Mouse (Mus musculus) lung, embryonic 15.5 days (tissue): ENCODE measurements around the gene Kif4. TPM values are rescaled to one million over a fixed set of nuclear protein-coding genes. Genes with fewer than 3 reads are reported as not detected.
A peak's percentile ranks its signal among the peaks of the same experiment; 100 is the strongest.

Experiments
- ATAC-seq: fragments of 200-750 bp; cut with Nextera tagmentation; 2 replicates; pipeline ENCODE4 v1.8.0; 2017; ENCODE audit warnings: moderate number of reproducible peaks, borderline replicate concordance; ENCODE audit not compliant: low FRiP score, low TSS enrichment; ENCODE audit errors: extremely low read depth
- H3K27ac ChIP-seq: fragments of 300-500 bp; sonication (generic); 2 replicates; pipeline ENCODE4 v1.5.1; 2015; ENCODE audit warnings: moderate library complexity, mild to moderate bottlenecking, inconsistent platforms
- H3K27me3 ChIP-seq: fragments of 300-500 bp; sonication (generic); 2 replicates; pipeline ENCODE4 v1.6.1; 2015; ENCODE audit warnings: inconsistent platforms
- H3K36me3 ChIP-seq: fragments of 300-500 bp; sonication (generic); 2 replicates; pipeline ENCODE4 v1.6.1; 2015; ENCODE audit warnings: inconsistent platforms
- H3K4me1 ChIP-seq: fragments of 300-500 bp; sonication (generic); 2 replicates; pipeline ENCODE4 v1.6.1; 2015; ENCODE audit warnings: inconsistent platforms
- H3K4me2 ChIP-seq: fragments of 300-500 bp; sonication (generic); 2 replicates; pipeline ENCODE4 v1.6.1; 2015; ENCODE audit warnings: inconsistent platforms, mild to moderate bottlenecking, moderate library complexity
- H3K4me3 ChIP-seq: fragments of 300-500 bp; sonication (generic); 2 replicates; pipeline ENCODE4 v1.5.1; 2015; ENCODE audit warnings: mild to moderate bottlenecking, inconsistent platforms
- H3K9ac ChIP-seq: fragments of 300-500 bp; sonication (generic); 2 replicates; pipeline ENCODE4 v1.6.1; 2015; ENCODE audit warnings: inconsistent platforms
- H3K9me3 ChIP-seq: fragments of 300-500 bp; sonication (generic); 2 replicates; pipeline ENCODE4 v1.6.1; 2016; ENCODE audit warnings: inconsistent platforms
- WGBS: fragments of 180-500 bp; shearing (Covaris S2); methylation state at CpG from one replicate; pipeline ENCODE4 v1.1.7; 2015; 5-methylcytosine and 5-hydroxymethylcytosine counted together
- polyA plus RNA-seq: library from polyadenylated mRNA; unstranded; fragments of >200 nt; fragmentation: Nextera tagmentation; extraction: Ambion mirVana; gene quantifications from 2 replicates; pipeline ENCODE4 v1.2.1, GENCODE M21; 2015

Gene Kif4
- polyA plus RNA-seq, 1 experiment from 2014 or later: 33.6 TPM

DNA sequence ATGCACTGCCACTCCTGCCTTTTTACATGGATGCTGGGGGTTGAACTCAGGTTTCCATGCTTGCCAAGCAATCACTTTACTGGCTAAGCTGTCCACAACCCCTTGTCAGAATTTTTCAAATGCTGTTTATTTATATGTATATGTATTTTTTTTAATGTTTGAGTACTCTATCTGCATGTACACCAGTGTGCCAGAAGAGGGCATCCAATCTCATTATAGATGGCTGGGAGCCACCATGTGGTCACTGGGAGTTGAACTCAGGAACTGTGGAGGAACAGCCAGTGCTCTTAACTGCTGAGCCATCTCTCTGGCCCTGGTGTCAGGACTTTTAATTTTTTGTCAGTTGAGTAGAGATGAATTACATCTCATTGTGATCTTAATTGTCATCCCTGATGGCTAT, 27.3 kb downstream of the Kif4 start:
- no peak overlapping the region for H3K4me3 ChIP-seq
- no peaks in the 10 kb centered on the region for H3K4me1 ChIP-seq
- no peak overlapping the region for H3K4me2 ChIP-seq
- H3K36me3 ChIP-seq: 0 out of 2 replicates have a peak, but pooled peaks cover 3% of the 10 kb centered on the region
- ATAC-seq: no peak
- no peaks in the 10 kb centered on the region for H3K27me3 ChIP-seq
- H3K9me3 ChIP-seq: no peaks in the 10 kb centered on the region
- no peak overlapping the region for H3K9ac ChIP-seq
- H3K27ac ChIP-seq: no peak overlapping the region

DNA sequence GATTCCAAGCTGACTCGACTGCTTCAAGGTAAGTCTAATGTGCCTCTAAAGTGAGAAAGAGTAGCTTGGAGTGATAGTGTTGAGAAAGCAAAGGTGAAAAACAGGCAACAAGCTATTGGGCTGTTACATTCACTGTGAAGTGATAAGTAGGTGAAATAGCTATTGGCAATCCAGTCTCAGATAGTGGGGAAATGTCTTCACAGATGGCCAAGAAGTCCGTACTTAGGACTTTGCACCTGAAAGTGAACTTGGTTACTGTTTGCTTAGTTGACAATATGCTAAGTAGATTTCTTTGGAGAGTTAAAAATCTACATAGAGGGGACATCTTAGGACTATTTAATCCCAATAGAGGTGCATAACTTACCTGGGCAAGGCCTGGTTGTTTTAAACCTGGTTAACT, 39.3 kb downstream of the Kif4 start:
- 89% methylated on average over 2 of the region's 2 CpGs for WGBS
- no peak overlapping the region for H3K4me2 ChIP-seq
- H3K4me3 ChIP-seq: no peak overlapping the region

DNA sequence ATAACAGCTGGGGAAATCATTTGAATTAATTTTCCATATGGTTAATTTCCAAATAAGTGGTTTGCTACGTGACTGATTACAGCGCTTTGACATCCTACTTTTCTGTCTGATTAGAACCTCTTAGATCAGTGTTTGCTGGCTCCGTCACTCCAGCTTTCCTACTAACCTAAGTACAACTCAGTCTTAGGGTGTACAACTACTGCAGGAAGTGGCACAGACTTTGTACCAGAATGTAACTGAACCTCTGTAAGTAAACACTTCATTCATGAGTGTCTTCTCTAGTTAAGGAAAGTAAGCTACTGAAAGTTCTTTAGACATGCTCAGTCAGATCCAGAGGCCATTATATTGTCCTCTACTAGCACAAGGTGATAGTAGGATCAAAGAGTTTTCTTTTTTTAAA, 52.7 kb downstream of the Kif4 start:
- Histone ChIP-seq H3K27me3 (no peaks in the 10 kb centered on the region), H3K4me1 (no peaks in the 10 kb centered on the region), H3K4me3 (no peak overlapping the region), H3K27ac (no peak overlapping the region), H3K9me3 (no peaks in the 10 kb centered on the region), H3K9ac (no peak overlapping the region), H3K4me2 (no peak overlapping the region), H3K36me3 (0 out of 2 replicates have a peak, but pooled peaks cover 8% of the 10 kb centered on the region)
- no peak for ATAC-seq
- WGBS: 63% methylated on average over 3 of the region's 3 CpGs

More for the DNA sequence above, 39.3 kb downstream of the Kif4 start:
- Histone ChIP-seq H3K4me1 (no peaks in the 10 kb centered on the region), H3K27ac (no peak overlapping the region), H3K27me3 (no peaks in the 10 kb centered on the region), H3K9ac (no peak overlapping the region), H3K9me3 (no peaks in the 10 kb centered on the region), H3K36me3 (peaks cover 6% of the 10 kb centered on the region; the same call in 1 of the 2 replicates)
- no peak for ATAC-seq

DNA sequence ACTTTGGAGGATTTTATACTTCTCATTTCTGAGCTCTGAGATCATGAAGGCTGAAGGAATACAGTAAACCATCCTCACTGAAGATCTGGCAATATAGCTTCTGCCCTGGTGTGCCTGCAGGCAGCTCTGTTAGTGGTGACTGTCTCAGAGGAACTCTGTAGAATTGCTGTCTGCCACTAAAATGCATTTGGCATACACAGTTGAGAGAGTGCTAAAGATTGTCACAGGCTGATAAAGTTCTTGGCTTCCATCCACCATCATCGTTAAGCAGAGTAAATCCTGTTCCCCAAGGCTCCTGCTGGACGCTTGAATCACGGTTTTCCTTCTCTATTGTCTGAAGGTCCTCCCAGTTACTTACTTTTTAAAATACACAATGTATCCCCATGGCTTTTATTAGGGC, 61.0 kb downstream of the Kif4 start:
- no peaks in the 10 kb centered on the region for H3K27me3 ChIP-seq
- no peak for ATAC-seq
- peaks cover 4% of the 10 kb centered on the region; the same call in 1 of the 2 replicates for H3K36me3 ChIP-seq
- no peak overlapping the region for H3K4me3 ChIP-seq
- 33% methylated on average over 3 of the region's 3 CpGs for WGBS
- no peak overlapping the region for H3K4me2 ChIP-seq
- no peaks in the 10 kb centered on the region for H3K9me3 ChIP-seq
- no peak overlapping the region for H3K9ac ChIP-seq
- H3K4me1 ChIP-seq: no peaks in the 10 kb centered on the region
- no peak overlapping the region for H3K27ac ChIP-seq

DNA sequence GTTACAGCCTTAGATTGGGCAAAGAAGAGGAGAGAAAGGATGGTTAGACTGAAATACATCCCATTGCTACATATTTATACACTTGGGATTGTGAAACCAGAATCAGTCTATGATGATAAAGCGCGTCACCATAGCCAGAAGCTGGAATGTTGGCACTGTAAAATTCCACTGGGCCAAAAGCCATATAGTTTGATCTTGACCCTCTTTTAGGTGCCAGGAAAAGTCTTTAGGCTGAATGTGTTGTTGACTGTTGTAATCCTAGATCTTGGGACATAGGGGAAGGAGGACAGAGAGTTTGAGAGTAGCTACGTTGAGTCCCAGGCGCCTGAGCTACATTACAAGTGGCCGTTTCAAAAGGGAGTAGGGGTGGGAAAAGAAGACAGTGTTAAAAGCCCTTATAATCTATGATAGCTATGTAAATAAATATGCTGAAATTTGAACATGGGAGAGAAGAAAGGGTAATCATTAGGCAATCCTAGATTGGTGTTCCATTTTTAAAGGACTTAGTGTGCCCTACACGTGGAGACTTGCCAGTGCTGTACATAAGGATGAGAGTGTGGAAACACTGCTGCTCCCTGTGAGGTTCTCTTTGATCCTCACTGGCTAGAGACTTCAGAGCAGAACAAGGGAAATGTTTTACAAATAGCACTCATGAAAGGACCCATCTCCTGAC, 62.0 kb downstream of the Kif4 start:
- peak; percentile 55; the same call in 1 of the 2 replicates for ATAC-seq
- Histone ChIP-seq H3K9me3 (no peaks in the 10 kb centered on the region), H3K27me3 (no peaks in the 10 kb centered on the region), H3K4me2 (no peak overlapping the region), H3K27ac (no peak overlapping the region), H3K9ac (no peak overlapping the region), H3K4me3 (no peak overlapping the region), H3K36me3 (peaks cover 4% of the 10 kb centered on the region; the same call in 1 of the 2 replicates), H3K4me1 (no peaks in the 10 kb centered on the region)
- WGBS: 58% methylated on average over 6 of the region's 6 CpGs

DNA sequence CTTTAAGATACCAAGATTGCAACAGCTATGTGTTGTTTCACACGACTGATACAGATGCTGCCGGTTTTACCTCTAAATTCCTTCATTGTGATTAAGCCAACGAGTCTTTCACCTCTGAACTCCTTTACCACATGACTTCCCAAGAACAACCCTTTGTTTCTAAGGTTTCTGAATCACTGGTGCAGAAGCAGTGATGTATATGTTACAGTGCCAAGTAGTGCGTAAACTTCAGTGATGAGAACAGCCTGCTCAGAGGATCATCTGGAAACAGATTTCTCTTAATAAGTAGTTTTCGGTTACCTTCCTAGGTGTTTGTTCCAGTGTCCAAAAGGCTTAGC, 62.5 kb downstream of the Kif4 start:
- no peak overlapping the region for H3K9ac ChIP-seq
- no peak for ATAC-seq
- H3K36me3 ChIP-seq: peaks cover 4% of the 10 kb centered on the region; the same call in 1 of the 2 replicates
- H3K4me3 ChIP-seq: no peak overlapping the region
- H3K9me3 ChIP-seq: no peaks in the 10 kb centered on the region
- no peak overlapping the region for H3K27ac ChIP-seq
- 76% methylated on average over 5 of the region's 5 CpGs for WGBS
- no peak overlapping the region for H3K4me2 ChIP-seq
- no peaks in the 10 kb centered on the region for H3K4me1 ChIP-seq
- H3K27me3 ChIP-seq: no peaks in the 10 kb centered on the region

DNA sequence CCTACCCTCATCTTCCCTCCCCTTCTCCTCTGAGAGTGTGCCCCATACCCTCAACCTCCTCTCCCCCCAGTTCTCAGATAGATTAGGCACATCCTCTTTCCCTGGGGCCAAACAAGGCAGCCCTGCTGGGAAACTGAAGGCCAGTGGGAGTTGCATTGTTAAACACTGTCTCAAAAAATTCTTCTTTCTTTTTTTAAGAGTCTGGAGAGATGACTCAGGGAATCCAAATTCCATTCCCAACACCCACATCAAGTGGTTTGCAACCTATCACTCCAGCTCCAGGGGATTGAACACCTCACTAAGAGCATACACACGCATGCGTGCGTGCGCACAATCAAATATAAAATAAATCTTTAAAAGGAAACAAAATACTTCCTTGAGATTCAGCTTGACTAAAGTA, 71.2 kb downstream of the Kif4 start:
- H3K36me3 ChIP-seq: peaks cover 16% of the 10 kb centered on the region; the same call in 1 of the 2 replicates
- no peak for ATAC-seq
- no peaks in the 10 kb centered on the region for H3K4me1 ChIP-seq
- no peak overlapping the region for H3K4me3 ChIP-seq
- H3K9ac ChIP-seq: no peak overlapping the region
- 97% methylated on average over 4 of the region's 4 CpGs for WGBS
- no peak overlapping the region for H3K27ac ChIP-seq
- no peak overlapping the region for H3K4me2 ChIP-seq
- no peaks in the 10 kb centered on the region for H3K27me3 ChIP-seq
- H3K9me3 ChIP-seq: no peaks in the 10 kb centered on the region

DNA sequence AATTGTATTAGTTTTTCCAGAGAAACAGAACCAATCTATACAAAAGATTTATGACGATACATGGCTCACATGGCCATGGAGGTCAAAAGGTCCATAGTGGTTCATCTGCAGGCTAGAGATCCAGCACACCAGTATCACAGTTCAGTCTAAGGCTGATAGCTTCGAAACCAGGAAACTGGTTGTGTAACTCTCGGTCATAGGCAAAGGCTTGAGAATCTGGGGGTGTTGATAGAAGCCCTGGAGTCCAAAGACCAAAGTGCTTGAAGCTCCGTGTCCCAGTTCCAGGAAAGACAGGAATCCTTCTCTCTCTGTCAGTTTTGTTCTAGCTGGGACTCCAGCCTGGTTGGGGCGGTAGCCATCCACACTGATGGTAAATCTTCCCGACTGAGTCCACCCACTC, 82.5 kb downstream of the Kif4 start:
- no peak for ATAC-seq
- H3K27me3 ChIP-seq: no peaks in the 10 kb centered on the region
- H3K9ac ChIP-seq: no peak overlapping the region
- H3K27ac ChIP-seq: no peak overlapping the region
- H3K4me1 ChIP-seq: no peaks in the 10 kb centered on the region
- 0 out of 2 replicates have a peak, but pooled peaks cover 7% of the 10 kb centered on the region for H3K36me3 ChIP-seq
- H3K4me2 ChIP-seq: no peak overlapping the region
- WGBS: 87% methylated on average over 6 of the region's 6 CpGs
- no peaks in the 10 kb centered on the region for H3K9me3 ChIP-seq
- no peak overlapping the region for H3K4me3 ChIP-seq

DNA sequence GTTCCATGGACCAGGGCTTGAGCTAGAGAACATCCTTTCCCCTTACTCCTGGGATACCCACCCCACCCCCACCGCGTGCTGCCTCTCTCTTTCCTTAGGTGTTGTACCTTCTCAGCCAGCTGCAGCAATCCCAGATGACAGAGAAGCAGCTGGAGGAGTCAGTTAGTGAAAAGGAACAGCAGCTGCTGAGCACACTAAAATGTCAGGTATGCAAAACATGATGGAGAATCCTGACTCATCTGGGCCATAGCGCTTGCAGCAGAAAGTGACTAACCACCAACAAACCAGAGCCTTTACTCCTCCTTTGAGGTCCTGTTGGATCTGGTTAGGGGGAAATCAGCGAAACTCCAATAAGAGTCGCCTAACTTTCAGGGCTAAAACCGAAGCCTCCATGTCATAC, 90.6 kb downstream of the Kif4 start:
- no peak for ATAC-seq
- no peak overlapping the region for H3K4me2 ChIP-seq
- no peak overlapping the region for H3K4me3 ChIP-seq
- H3K36me3 ChIP-seq: peaks cover 36% of the 10 kb centered on the region; the same call in 1 of the 2 replicates
- H3K9me3 ChIP-seq: no peaks in the 10 kb centered on the region
- H3K27ac ChIP-seq: no peak overlapping the region
- no peaks in the 10 kb centered on the region; the same call in 1 of the 2 replicates for H3K27me3 ChIP-seq
- H3K4me1 ChIP-seq: no peaks in the 10 kb centered on the region
- 90% methylated on average over 6 of the region's 6 CpGs for WGBS
- H3K9ac ChIP-seq: no peak overlapping the region

DNA sequence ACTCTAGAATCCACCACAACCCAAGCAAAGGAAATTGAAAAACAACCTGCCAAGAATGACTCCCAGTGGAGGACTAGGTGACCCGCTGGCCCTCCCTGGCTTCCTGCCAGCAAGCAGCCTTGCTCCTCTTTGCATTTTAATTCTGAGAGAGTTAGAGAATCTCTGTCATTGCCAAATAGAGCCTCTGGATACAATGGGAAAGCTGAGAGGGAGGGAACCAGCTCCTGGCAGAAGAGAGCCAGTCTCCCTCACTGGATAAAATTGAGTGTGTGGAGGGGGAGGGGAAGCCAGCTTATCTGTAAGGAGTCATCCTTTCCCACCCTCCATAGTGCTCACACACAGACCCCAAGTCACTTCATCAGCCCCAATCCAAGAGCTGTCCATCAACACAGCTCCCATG, 103.4 kb downstream of the Kif4 start:
- peak; percentile 41; the same call in 1 of the 2 replicates for ATAC-seq
- H3K27ac ChIP-seq: no peak overlapping the region

DNA sequence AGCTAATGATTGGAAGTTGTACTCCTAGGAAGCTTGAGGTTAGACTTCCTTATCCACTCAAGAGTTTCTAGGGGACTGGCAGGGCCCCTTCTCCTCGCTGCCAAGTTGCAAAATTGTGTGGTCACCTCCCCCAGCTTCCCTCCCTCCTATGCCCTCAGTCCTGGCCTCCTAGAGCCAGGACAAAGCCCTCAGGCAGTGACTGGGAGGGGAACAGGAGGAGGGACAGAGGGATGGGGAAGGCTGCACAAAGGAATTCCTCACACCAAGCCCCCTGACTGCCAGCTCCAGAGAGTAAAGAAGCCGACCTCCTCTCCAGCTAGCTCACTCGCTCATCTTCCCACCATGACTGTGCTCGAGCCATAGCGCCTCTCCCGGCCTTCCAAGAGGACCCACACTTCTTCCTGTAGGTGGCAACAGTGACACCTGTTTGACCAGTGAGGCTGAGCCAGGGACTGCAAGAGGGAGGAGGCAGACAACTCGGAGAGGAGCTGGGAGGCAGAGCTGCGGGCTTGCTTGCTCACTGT, 104.2 kb downstream of the Kif4 start, which contains the start of gene Gdpd2:
Gene Gdpd2 (plus strand): TSS at position 209 of the 524 bp plus-strand sequence.
- peaks cover 4% of the 10 kb centered on the region; the same call in 1 of the 2 replicates for H3K27me3 ChIP-seq
- ATAC-seq: peak; percentile 70; the same call in 1 of the 2 replicates
- no peak within 1 kb of the TSS for H3K4me3 ChIP-seq
- H3K9ac ChIP-seq: no peak within 1 kb of the TSS
- peak within 1 kb of the TSS; percentile 24; the same call in 1 of the 2 replicates for H3K4me2 ChIP-seq
- 12% methylated on average over 8 of the region's 8 CpGs for WGBS
- H3K4me1 ChIP-seq: 0 out of 2 replicates have a peak, but pooled peaks cover 4% of the 10 kb centered on the region
- no peaks in the 10 kb centered on the region for H3K9me3 ChIP-seq
- H3K27ac ChIP-seq: no peak within 1 kb of the TSS
- H3K36me3 ChIP-seq: peaks cover 13% of the 10 kb centered on the region; the same call in 1 of the 2 replicates

More for the DNA sequence above, 103.4 kb downstream of the Kif4 start:
- H3K36me3 ChIP-seq: peaks cover 13% of the 10 kb centered on the region; the same call in 1 of the 2 replicates
- H3K4me3 ChIP-seq: no peak overlapping the region
- WGBS: 35% methylated on average over 1 of the region's 1 CpGs
- 0 out of 2 replicates have a peak, but pooled peaks cover 4% of the 10 kb centered on the region for H3K4me1 ChIP-seq
- H3K9ac ChIP-seq: no peak overlapping the region
- 0 out of 2 replicates have a peak, but pooled peaks cover 4% of the 10 kb centered on the region for H3K27me3 ChIP-seq
- H3K4me2 ChIP-seq: no peak overlapping the region
- H3K9me3 ChIP-seq: no peaks in the 10 kb centered on the region

DNA sequence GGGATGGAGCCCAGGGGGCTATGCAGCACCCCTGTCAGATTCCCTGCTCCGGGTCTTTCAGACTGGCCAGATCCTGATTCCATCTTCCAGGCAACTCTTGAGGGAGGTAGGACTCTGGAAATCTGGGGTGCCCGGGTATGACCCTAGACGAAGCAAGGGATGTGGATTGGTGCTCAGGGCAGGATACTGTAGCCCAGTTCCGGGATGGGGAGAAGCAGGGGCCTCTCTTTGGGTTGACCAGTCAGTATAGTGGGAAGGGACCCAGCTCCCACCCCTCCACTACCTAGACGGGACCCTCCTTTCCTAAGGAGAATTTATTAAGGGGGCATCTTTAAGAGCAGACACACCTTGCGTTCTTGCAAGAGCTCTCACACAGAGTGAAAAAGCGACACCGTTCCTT, 104.7 kb downstream of the Kif4 start:
- peak overlapping the region; percentile 24; the same call in 1 of the 2 replicates for H3K4me2 ChIP-seq
- 22% methylated on average over 8 of the region's 8 CpGs for WGBS
- ATAC-seq: no peak; the same call in 1 of the 2 replicates

More for the DNA sequence above, 104.7 kb downstream of the Kif4 start:
- Histone ChIP-seq H3K4me1 (0 out of 2 replicates have a peak, but pooled peaks cover 4% of the 10 kb centered on the region), H3K27ac (no peak overlapping the region), H3K36me3 (peaks cover 7% of the 10 kb centered on the region; the same call in 1 of the 2 replicates), H3K9ac (no peak overlapping the region), H3K27me3 (peaks cover 4% of the 10 kb centered on the region; the same call in 1 of the 2 replicates), H3K9me3 (no peaks in the 10 kb centered on the region), H3K4me3 (no peak overlapping the region)
